Mouse (Mus musculus): ENCODE measurements at regions not wholly inside any gene's neighbourhood (a gene's known extent, or its start where the extent isn't known, plus 50 kb on each side); places are given as distances from the start of the nearest gene placed in this dataset.

GRCm38 (mm10) chr11:20960066-20960465 lies 129.2 kb upstream of the Lgalsl start:
- H3K27me3 ChIP-seq (ENCODE audit: control insufficient read depth, insufficient read depth, low read length): no peaks in the 10 kb centered on the region
- TF ChIP-seq CTCF (IDR thresholded peaks at IDR 0.05; ENCODE audit: low read depth) (no peak), EP300 (optimal IDR thresholded peaks at IDR 0.05) (no peak)
- no peak overlapping the region for H3K4me3 ChIP-seq (ENCODE audit: low read depth, low read length)
- no peaks in the 10 kb centered on the region for H3K36me3 ChIP-seq (ENCODE audit: control insufficient read depth, insufficient read depth, low read length)
- WGBS: 79% methylated on average over 2 of the region's 2 CpGs
- H3K9me3 ChIP-seq (ENCODE audit: control insufficient read depth, low read length): no peaks in the 10 kb centered on the region
- H3K4me2 ChIP-seq (replicated peaks; ENCODE audit: low read depth): no peak overlapping the region
- ATAC-seq (ENCODE audit: low FRiP score, low TSS enrichment): no peak
- no peak overlapping the region for H3K27ac ChIP-seq (replicated peaks)
- no peak for DNase-seq (ENCODE audit: low spot score)
- H3K9ac ChIP-seq (ENCODE audit: low read length): no peak overlapping the region
- H3K4me1 ChIP-seq (replicated peaks; ENCODE audit: control insufficient read depth, insufficient read depth): no peaks in the 10 kb centered on the region

- H3K4me3 ChIP-seq (ENCODE audit: low read depth, low read length): no peak overlapping the region
- no peaks in the 10 kb centered on the region for H3K4me1 ChIP-seq (replicated peaks; ENCODE audit: control insufficient read depth, insufficient read depth)
- no peak overlapping the region for H3K9ac ChIP-seq (ENCODE audit: low read length)
- H3K9me3 ChIP-seq (ENCODE audit: control insufficient read depth, low read length): no peaks in the 10 kb centered on the region
- TF ChIP-seq CTCF (IDR thresholded peaks at IDR 0.05; ENCODE audit: low read depth) (no peak), EP300 (optimal IDR thresholded peaks at IDR 0.05) (no peak)
- no peak for ATAC-seq (ENCODE audit: low FRiP score, low TSS enrichment)
- no peaks in the 10 kb centered on the region for H3K36me3 ChIP-seq (ENCODE audit: control insufficient read depth, insufficient read depth, low read length)
- 57% methylated on average over 5 of the region's 5 CpGs for WGBS
- no peak overlapping the region for H3K27ac ChIP-seq (replicated peaks)
- no peaks in the 10 kb centered on the region for H3K27me3 ChIP-seq (ENCODE audit: control insufficient read depth, insufficient read depth, low read length)
- no peak overlapping the region for H3K4me2 ChIP-seq (replicated peaks; ENCODE audit: low read depth)
- peak; percentile 41 for DNase-seq (ENCODE audit: low spot score)
Measured at GRCm38 (mm10) chr11:20960750-20961149, 129.9 kb upstream of the Lgalsl start.

- Histone ChIP-seq H3K4me1 (replicated peaks; ENCODE audit: control insufficient read depth, insufficient read depth) (no peaks in the 10 kb centered on the region), H3K27ac (replicated peaks) (no peak overlapping the region), H3K27me3 (ENCODE audit: control insufficient read depth, insufficient read depth, low read length) (no peaks in the 10 kb centered on the region), H3K4me3 (ENCODE audit: low read depth, low read length) (no peak overlapping the region), H3K9me3 (ENCODE audit: control insufficient read depth, low read length) (no peaks in the 10 kb centered on the region), H3K9ac (ENCODE audit: low read length) (no peak overlapping the region), H3K36me3 (ENCODE audit: control insufficient read depth, insufficient read depth, low read length) (no peaks in the 10 kb centered on the region), H3K4me2 (replicated peaks; ENCODE audit: low read depth) (no peak overlapping the region)
- TF ChIP-seq CTCF (IDR thresholded peaks at IDR 0.05; ENCODE audit: low read depth) (no peak), EP300 (optimal IDR thresholded peaks at IDR 0.05) (no peak)
- no peak for ATAC-seq (ENCODE audit: low FRiP score, low TSS enrichment)
- no peak for DNase-seq (ENCODE audit: low spot score)
- 82% methylated on average over 2 of the region's 2 CpGs for WGBS
Measured at GRCm38 (mm10) chr11:20961626-20962025, 129.5 kb upstream of the Peli1 start.

GRCm38 (mm10) chr11:20965575-20966239 lies 125.4 kb upstream of the Peli1 start:
- H3K4me1 ChIP-seq (replicated peaks; ENCODE audit: control insufficient read depth, insufficient read depth): no peaks in the 10 kb centered on the region
- no peak overlapping the region for H3K9ac ChIP-seq (ENCODE audit: low read length)
- DNase-seq (ENCODE audit: low spot score) (no peak), ATAC-seq (ENCODE audit: low FRiP score, low TSS enrichment) (no peak)
- TF ChIP-seq CTCF (IDR thresholded peaks at IDR 0.05; ENCODE audit: low read depth) (no peak), EP300 (optimal IDR thresholded peaks at IDR 0.05) (no peak)
- no peak overlapping the region for H3K27ac ChIP-seq (replicated peaks)
- WGBS: 78% methylated on average over 8 of the region's 8 CpGs
- H3K36me3 ChIP-seq (ENCODE audit: control insufficient read depth, insufficient read depth, low read length): no peaks in the 10 kb centered on the region
- H3K4me3 ChIP-seq (ENCODE audit: low read depth, low read length): no peak overlapping the region
- no peaks in the 10 kb centered on the region for H3K9me3 ChIP-seq (ENCODE audit: control insufficient read depth, low read length)
- H3K4me2 ChIP-seq (replicated peaks; ENCODE audit: low read depth): no peak overlapping the region
- H3K27me3 ChIP-seq (ENCODE audit: control insufficient read depth, insufficient read depth, low read length): no peaks in the 10 kb centered on the region

- Histone ChIP-seq H3K9ac (ENCODE audit: low read length) (no peak overlapping the region), H3K27me3 (ENCODE audit: control insufficient read depth, insufficient read depth, low read length) (no peaks in the 10 kb centered on the region), H3K4me2 (replicated peaks; ENCODE audit: low read depth) (no peak overlapping the region), H3K4me1 (replicated peaks; ENCODE audit: control insufficient read depth, insufficient read depth) (no peaks in the 10 kb centered on the region), H3K27ac (replicated peaks) (no peak overlapping the region), H3K4me3 (ENCODE audit: low read depth, low read length) (no peak overlapping the region), H3K36me3 (ENCODE audit: control insufficient read depth, insufficient read depth, low read length) (no peaks in the 10 kb centered on the region), H3K9me3 (ENCODE audit: control insufficient read depth, low read length) (no peaks in the 10 kb centered on the region)
- WGBS: 32% methylated on average over 3 of the region's 3 CpGs
- no peak for ATAC-seq (ENCODE audit: low FRiP score, low TSS enrichment)
- TF ChIP-seq EP300 (optimal IDR thresholded peaks at IDR 0.05): no peak
- TF ChIP-seq CTCF (IDR thresholded peaks at IDR 0.05; ENCODE audit: low read depth): no peak
- DNase-seq (ENCODE audit: low spot score): no peak
Measured at GRCm38 (mm10) chr11:20967321-20967984, 123.6 kb upstream of the Peli1 start.

- Histone ChIP-seq H3K36me3 (ENCODE audit: control insufficient read depth, insufficient read depth, low read length) (no peaks in the 10 kb centered on the region), H3K27ac (replicated peaks) (no peak overlapping the region), H3K9ac (ENCODE audit: low read length) (no peak overlapping the region), H3K4me1 (replicated peaks; ENCODE audit: control insufficient read depth, insufficient read depth) (no peaks in the 10 kb centered on the region), H3K27me3 (ENCODE audit: control insufficient read depth, insufficient read depth, low read length) (no peaks in the 10 kb centered on the region), H3K9me3 (ENCODE audit: control insufficient read depth, low read length) (no peaks in the 10 kb centered on the region), H3K4me3 (ENCODE audit: low read depth, low read length) (no peak overlapping the region), H3K4me2 (replicated peaks; ENCODE audit: low read depth) (no peak overlapping the region)
- TF ChIP-seq CTCF (IDR thresholded peaks at IDR 0.05; ENCODE audit: low read depth) (no peak), EP300 (optimal IDR thresholded peaks at IDR 0.05) (no peak)
- no peak for ATAC-seq (ENCODE audit: low FRiP score, low TSS enrichment)
- WGBS: 65% methylated on average over 2 of the region's 2 CpGs
- no peak for DNase-seq (ENCODE audit: low spot score)
Measured at GRCm38 (mm10) chr11:20968341-20968740, 122.8 kb upstream of the Peli1 start.
